Mouse (Mus musculus) c-Kit-positive CD71-positive TER-119-positive erythroid progenitor cells, embryonic 14.5 days (primary cell): Measurements from ENCODE around the gene Angel2.

Experiments
- DNase-seq: peaks from one replicate; pipeline ENCODE4 v3.0.0-alpha.2; 2013; ENCODE audit warnings: low spot score

The Angel2 gene

DNA sequence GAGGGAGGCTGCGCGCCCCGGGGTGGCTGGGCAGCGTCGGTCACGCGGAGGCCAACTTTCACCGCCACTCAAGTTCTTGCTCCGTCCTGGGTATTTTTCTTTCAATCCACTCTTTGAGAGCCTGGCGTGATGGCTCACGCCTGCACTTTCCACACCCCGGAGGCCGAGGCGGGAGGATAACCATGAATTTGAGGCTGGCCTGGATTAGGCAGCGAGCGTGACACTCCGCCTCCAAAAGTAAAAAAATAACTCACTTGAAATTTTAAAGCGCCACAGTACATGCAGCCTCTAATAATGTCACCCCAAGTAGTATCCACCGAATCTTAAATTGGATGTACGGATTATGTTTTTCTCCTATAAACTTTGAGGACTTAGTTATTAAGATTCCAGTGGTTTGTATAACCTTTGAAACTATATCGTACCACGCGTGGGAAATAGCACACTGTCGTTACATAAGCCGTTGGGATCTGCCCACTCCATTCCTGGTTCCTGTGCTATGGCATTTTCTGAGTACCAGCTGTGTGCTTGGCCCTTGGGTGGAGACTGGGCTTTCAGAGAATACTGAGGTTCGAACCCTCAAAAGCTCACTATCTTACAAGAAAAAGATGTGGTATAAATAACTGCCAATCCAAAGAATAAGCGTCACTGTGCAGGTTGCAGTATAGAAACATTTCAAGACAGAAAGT lies 4.2 kb downstream of the Angel2 start:
- DNase-seq: peak; percentile 42

DNA sequence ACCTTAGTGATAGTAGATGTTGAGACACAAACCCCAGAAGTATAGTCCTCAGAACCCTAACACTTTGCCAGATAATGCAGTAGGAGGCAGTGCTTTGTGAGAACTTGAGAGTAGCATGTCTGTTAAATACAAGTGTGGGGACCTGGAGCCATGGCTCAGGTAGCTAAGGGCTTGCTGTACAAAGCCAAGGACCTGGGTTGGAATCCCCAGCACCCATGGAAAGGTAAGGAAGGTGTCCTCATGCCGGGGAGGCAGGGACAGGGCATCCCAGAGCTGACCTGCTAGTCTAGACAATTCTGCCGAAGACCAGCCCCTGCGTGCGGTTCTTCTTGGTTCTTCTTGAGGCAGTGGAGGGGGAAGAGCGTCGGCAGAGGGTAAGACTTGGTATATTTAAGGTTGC lies 5.3 kb downstream of the Angel2 start:
- DNase-seq: no peak

GRCm38 (mm10) chr1:190939803-190940202 lies 14.9 kb downstream of the Angel2 start:
- no peak for DNase-seq

GRCm38 (mm10) chr1:190944109-190944760 lies 19.3 kb downstream of the Angel2 start:
- peak; percentile 42 for DNase-seq

DNA sequence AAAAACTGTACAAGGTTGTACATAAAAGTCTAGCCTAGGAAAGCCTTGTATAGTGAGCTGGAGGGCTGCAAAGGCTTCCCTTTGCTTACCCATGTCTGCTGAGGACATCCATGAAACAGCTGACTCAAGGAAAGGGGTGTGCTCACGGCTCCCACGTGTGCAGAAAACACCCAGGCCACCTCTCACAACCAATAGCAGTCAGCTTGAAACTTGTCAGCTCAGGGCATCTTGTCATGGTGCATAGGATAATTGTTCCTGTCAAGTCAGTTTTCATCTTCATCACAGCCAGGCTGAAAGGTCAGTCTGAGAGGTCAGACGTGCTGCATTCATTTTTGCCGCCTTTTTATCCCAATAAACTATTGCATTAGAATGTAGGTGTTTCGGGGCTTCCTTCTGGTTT lies 23.1 kb downstream of the Angel2 start:
- no peak for DNase-seq

DNA sequence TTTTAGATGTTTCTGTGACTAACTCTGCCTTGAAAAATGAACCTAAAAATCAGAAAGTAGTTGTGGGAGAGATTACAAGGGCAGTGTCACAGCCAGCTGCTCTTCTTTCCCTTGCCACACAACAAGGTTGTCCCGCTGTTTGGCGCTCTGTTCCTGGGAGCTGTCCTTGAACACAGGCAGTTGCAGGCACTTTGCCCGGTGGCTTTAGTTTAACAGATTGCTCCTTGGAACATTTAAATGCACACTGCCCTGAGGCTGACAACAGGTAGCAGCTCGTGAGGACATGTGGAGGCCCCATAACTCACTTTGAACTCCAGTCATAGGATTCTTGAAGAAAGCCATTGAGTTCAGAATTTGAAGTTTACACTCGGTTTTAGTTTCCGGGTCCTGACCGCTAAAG lies 23.5 kb downstream of the Angel2 start:
- DNase-seq: no peak

GRCm38 (mm10) chr1:190948846-190949245 lies 23.9 kb downstream of the Angel2 start:
- no peak for DNase-seq

DNA sequence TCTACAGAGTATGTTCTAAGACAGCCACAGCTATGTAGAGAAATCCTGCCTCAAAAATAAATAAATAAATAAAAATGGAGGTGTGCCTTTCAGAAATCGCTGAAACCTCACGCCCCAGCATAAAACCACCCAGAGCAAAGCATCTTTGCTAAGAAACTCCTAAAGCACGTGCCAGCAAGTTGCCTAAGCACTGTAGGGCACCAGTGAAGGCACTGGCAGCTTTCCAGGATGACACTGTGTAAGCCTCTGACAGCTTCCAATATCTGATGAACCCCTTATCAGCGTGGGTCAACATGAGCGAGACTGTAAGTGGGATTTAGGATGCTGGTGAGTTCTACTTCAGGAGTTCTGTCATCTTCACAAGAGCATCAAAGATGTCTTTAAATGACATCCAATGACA lies 26.1 kb downstream of the Angel2 start:
- DNase-seq: no peak

DNA sequence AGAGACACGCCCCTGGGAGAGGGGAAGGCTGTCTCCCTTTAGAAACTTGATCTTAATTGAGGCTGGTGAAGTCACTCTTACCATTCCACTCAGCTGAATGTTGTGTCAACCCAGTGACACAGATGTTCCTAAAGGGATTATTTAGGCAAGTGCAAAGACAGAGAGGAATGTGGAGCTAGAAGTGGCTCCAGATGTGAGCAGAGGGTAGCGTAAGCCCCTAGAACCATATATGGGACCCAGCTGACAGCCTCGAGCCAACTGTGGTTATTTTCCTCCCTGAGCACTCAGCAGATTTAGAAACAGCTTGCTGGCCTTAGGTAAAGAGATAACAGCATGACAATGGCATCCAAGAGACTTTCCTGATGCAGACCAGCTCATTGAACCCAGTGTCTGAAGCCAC lies 28.1 kb downstream of the Angel2 start:
- no peak for DNase-seq

DNA sequence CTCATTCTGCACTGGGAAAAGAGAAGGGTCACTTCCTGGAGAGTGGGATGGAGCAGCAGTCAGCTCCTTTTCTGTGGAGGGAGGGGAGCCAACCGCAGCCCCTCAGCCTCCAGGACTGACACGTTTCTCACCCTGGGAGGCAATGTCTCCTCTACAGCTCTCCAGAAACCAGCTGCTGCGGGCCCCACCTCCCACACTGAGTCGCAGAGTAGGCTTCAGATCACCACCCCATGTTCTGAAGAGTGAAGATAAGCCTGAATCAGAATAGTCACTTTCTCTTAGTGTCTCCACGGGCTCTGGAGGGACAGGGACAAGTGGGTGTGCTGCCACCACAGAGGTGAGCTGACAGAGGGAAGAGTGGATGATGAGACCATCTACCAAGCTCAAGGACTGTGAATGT lies 33.9 kb downstream of the Angel2 start:
- peak; percentile 19 for DNase-seq

DNA sequence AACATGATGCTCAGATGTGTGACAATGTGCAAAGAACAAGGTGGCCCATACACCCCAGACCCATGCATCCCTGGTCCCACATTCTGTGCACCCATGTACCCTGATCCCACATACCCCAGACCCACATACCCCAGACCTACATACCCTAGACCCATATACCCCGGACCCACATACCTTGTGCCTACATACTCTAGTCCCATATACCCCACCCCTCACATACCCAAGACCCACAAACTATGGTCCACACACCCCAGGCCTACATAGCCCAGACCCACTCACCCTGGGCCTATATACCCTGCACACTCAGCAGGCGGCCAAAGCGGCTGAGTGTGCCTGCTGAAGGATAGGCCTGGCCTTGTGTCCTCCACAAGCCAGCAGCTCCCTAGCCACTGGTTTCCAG lies 37.8 kb downstream of the Angel2 start:
- no peak for DNase-seq

DNA sequence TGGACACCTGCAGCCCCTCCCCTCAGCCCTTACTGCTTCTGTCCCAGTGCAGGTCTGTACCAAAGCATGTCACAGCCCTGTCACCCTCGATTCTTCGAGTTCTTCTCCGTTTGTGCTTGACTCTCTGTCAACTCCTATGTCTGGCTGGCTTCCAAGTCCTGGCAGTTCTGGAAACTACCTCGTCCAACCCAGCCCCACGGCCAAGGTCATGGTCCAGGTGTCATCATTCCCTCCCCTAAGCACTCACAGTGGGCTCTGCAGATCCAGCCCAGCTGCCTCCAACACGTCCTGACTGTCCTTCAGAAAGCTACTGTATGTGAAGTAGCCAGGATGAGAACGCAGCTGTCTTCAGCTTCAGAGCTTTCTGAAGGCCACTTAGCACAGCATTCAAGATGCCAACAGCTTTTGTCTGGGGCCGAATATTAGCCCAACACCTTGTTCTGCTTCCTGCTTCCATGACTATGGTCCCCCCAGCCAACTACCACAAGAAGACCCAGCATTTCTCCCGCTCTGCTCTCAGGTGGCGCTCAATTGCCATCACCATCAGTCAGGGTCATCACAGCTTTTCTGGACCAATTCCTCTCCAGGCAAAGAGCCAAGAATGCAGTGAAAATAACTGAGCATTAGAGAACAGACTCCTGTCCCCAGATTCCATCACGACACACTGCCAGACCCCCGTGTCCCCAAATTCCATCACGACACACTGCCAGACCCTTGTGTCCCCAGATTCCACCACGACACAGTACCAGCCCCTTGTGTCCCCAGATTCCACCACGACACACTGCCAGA lies 40.3 kb downstream of the Angel2 start:
- DNase-seq: no peak

- DNase-seq: no peak
Measured at GRCm38 (mm10) chr1:190968010-190968409, 43.1 kb downstream of the Angel2 start.

DNA sequence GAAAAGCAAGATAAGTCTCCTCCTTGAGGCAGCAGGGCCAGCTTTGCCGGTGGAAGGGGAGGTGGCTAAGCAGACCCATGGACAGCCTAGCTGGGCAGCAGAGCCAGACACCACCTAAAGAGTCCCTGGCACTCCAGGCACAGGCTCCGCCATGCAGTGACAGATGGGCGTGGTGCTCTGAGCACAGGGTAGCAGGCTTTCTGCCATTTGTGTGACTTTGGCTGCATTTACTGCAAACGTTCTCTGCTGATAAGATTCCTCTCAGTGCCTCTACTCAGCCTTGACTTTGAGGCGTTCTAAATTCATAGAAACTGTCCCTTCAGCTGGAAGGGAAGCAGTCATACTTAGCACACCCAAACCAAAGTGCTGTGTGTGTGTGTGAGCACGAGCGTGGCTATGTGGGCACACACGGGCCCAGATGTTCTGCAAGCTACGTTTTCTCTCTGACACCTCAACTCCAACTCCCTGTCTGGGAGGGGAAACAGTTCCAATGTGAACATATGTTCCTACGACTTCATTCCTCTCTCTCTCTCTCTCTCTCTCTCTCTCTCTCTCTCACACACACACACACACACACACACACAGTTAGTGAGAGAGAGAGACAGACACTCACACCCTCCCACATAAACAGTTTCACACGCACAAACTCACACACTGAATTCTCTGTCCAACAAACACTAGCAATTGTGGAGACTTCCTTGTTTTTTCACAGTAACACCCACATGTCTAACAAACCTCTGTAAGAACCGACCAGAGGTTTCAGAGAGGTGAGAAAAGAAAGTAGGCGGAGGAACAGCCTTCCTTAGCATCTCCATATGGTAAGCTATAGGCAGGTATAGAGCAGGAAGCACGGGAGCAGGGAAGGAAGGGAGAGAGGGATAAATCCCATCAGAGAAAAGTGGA lies 47.0 kb downstream of the Angel2 start:
- DNase-seq: no peak

DNA sequence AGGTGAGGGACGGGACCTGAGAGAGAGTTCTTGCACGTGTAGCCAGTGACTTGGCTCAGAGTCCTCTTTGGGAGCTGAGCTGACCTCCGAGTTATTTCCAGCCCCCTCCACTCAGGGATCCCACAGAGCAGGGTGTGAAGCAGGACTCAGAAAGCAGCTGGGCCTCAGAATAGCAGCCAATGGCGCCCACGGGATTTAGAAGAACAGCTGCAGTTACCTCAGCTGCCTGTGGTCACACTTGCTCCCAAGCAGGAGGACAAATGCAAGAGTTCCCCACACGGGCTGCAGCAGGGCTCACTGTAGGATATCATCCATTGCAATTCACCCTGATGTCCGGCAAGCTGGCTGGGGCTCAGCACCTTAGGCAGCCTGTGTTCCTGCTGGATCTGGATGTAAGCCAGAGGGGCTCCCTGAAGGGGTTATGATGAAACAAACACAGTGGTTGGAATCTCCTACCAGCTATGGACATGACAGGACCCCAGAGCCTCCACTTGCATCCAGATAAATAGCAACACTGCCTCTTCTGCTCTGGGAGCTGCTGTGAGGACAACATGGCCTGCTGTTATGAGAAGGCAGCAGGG lies 47.8 kb downstream of the Angel2 start:
- no peak for DNase-seq

GRCm38 (mm10) chr1:190974191-190974590 lies 49.3 kb downstream of the Angel2 start:
- no peak for DNase-seq

- no peak for DNase-seq
Measured at GRCm38 (mm10) chr1:190974833-190975232, 49.9 kb downstream of the Angel2 start.

DNA sequence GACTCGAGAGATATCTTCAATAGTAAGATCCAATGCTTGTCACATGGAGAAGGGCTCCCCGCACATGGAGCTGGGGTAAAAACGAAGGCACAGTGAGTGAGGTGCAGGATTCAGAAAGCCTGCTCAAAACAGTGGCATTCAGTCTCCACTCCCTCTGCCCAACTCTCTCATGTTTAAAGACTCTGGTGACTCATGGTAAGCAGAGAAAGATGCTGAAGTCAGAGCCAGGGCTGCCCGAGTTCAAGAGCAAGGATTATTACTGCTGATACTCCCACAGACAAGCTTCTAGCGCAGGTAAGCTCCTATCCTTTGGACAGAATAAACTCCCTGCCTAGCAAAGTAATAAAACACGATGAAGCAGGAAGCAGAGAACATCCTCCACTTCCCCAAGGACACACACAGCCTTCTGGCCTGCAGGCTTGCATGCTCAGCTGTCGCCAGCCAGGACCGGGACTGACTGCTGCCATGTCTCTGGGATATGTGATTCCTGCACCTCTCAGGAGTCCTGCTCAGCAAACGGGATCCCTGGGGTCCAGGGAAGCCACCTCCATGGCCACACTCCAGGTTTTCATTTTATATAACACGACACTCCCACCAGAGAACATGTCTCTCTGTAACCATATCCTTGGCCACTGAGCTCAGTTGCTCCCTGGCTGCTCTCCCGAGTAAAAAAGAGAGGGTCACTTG lies 52.1 kb downstream of the Angel2 start:
- DNase-seq: no peak

DNA sequence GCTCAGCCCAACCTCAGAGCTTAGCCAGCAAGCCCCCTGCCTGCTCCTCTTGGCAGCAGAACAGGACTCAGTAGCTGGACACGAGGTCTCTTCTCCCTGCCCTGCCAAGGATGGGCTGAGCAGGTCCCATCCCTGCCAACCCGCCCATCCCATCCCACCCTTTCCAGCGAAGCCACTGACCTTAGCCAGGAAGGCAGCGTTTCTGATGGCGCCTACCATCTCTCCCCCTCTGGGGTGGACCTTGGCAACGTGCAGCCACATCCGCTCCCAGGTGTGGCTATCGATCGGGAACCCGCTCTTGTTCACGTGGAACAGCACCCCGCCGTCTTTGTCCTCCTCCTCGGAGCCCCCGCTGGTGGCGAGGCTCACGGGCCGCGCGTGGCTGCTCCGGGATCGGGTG lies 53.1 kb downstream of the Angel2 start:
- DNase-seq: no peak

- DNase-seq: no peak
Measured at GRCm38 (mm10) chr1:190978511-190979073, 53.7 kb downstream of the Angel2 start.

DNA sequence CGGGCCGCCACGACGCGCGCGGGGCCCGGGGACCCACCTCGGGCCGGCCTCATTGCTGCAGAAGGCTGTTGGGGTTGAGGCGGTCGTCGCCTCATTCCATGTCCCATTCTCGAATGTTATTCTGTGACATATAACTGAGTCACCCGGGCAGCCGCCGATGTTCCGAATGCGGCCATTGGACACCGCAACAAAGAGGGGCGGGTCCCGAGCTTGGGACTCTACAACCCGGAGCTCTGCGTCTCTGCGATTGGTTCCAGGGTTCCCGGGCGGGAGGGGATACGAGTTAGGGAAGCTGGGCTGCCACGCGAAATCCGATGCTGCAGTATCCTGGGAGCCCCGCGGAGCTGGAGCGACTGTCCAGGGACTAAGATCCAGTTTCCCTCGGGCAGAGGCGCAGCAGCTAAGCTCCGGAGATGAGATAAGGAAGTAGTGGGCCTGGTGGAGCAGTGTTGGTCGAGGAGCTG lies 54.2 kb downstream of the Angel2 start, which contains the start of gene Vash2:
Vash2 (minus strand) TSS at position 197 of the 464 bp plus-strand sequence.
- no peak for DNase-seq
